Mouse (Mus musculus): ENCODE data around the gene Pikfyve. TPM values are rescaled to one million over a fixed set of nuclear protein-coding genes. Genes with fewer than 3 reads are reported as not detected.

Pikfyve gene
- total RNA-seq, 4 experiments from 2014 or later = 6.4 to 7.4 (median 6.6) TPM

GRCm38 (mm10) chr1:65312896-65313295, 126.4 kb downstream of the Pikfyve start:
- no peak for DNase-seq (ENCODE audit: low spot score in 2 of 2)

- DNase-seq (ENCODE audit: low spot score in 2 of 2) = no peak
Observed at GRCm38 (mm10) chr1:65314054-65315021, 127.9 kb downstream of the Pikfyve start.

- DNase-seq (ENCODE audit: low spot score in 2 of 2) = no peak
Observed at GRCm38 (mm10) chr1:65315022-65315407, 128.5 kb downstream of the Pikfyve start.

Other genes with a start within 250 kb of the Pikfyve start
- gene Plekhm3, start 229.9 kb upstream of the Pikfyve start, total RNA-seq (2022) = 1 to 10 TPM; 8.0 to 9.4 (median 9.3) TPM
- gene Akr1cl, start 153.9 kb upstream of the Pikfyve start, total RNA-seq (2022) = 1 to 10 TPM in 1 of 4 experiments, under 1 TPM in 1, not detected in 2; 0.89 to 1.9 TPM
- gene Cryge, start 135.5 kb upstream of the Pikfyve start, total RNA-seq (2022) = not detected
- not detected for gene Crygd, start 123.2 kb upstream of the Pikfyve start, total RNA-seq (2022)
- not detected for gene Crygc, start 113.0 kb upstream of the Pikfyve start, total RNA-seq (2022)
- gene Crygb, start 104.4 kb upstream of the Pikfyve start, total RNA-seq (2022) = not detected
- not detected for gene Cryga, start 83.3 kb upstream of the Pikfyve start, total RNA-seq (2022)
- not detected for gene Gm28845, start 67.1 kb upstream of the Pikfyve start, total RNA-seq (2022)
- not detected for gene D630023F18Rik, start 63.5 kb upstream of the Pikfyve start, total RNA-seq (2022)
- 10 to 100 TPM; 11.5 to 35.7 (median 20.4) TPM for gene Idh1, start 183 bp upstream of the Pikfyve start, total RNA-seq (2022)
- gene Pth2r, start 95.4 kb downstream of the Pikfyve start, total RNA-seq (2022) = not detected